ENCODE assay signal across 8 mouse cellular contexts in the genomic region with DNA sequence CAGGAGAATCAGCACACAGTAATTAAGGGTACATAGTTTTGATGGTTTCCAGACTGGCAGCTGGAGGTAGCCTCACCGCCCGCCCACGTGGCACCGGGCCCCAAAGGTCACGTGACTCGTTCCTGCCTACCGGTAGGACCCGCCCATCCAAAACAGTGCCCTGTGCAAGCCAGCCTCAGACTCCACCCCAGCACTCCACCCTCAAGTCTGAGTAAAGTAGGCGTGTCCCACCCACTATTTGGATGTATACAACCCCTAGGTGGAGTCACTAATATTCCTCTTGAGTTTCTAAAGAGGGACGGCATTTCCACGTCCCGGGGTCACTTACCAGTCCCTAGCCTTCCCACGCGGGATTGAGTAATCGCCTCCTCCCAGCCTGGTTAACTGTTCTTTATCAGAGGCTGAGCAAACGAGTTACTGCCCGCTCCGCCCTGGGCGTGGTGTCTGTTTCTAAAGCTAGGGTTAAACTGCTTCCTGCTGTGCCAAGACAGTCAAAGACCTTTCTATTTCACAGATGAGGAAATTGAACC. TPM values are rescaled to one million over a fixed set of nuclear protein-coding genes. Genes with fewer than 3 reads are reported as not detected.
DNase-seq lines count a peak whose midpoint lies in the region; ATAC-seq and TF ChIP-seq lines count a peak whose summit lies in the region.

No protein-coding gene starts in this region.

- H3K36me3 ChIP-seq in C2C12 (ENCODE audit: control insufficient read depth, insufficient read depth) = no peaks in the 10 kb centered on the region
- no peaks in the 10 kb centered on the region; the same call in 1 of the 2 replicates for H3K36me3 ChIP-seq in heart, embryonic 16.5 days (ENCODE audit: control insufficient read depth, insufficient read depth)

- no peaks in the 10 kb centered on the region for H3K27me3 ChIP-seq in C2C12 (ENCODE audit: control insufficient read depth, insufficient read depth, insufficient read length)
- H3K27me3 ChIP-seq in heart, embryonic 16.5 days (ENCODE audit: control insufficient read depth, insufficient read depth, low read length) = no peaks in the 10 kb centered on the region; the same call in 1 of the 2 replicates

- DNase-seq in adrenal gland, adult 18-20 months (ENCODE audit: low spot score in 2 of 2) = peak; percentile 75 to 77
- peak; percentile 96 to 98 for DNase-seq in kidney, postnatal 25 days
- peak; percentile 84 to 91 for DNase-seq in spleen, adult 18-20 months

- WGBS in heart, embryonic 16.5 days = 2% methylated on average over 19 of the region's 19 CpGs

- H3K4me2 ChIP-seq in heart, embryonic 16.5 days (ENCODE audit: low read depth, low read length) = peak overlapping the region; percentile 98

- H3K9me3 ChIP-seq in heart, embryonic 16.5 days (replicated peaks; ENCODE audit: control insufficient read depth, low read length) = no peaks in the 10 kb centered on the region

- H3K79me3 ChIP-seq in C2C12 (ENCODE audit: low read depth) = no peaks in the 10 kb centered on the region

- H3K4me3 ChIP-seq in C2C12 (ENCODE audit: insufficient read depth, poor library complexity, severe bottlenecking) = peak overlapping the region; percentile 42
- peak overlapping the region; percentile 59 for H3K4me3 ChIP-seq in heart, embryonic 16.5 days (ENCODE audit: low read length)

- H3K27ac ChIP-seq in heart, embryonic 16.5 days (ENCODE audit: low read length) = peak overlapping the region; percentile 90

- no peak for TF ChIP-seq CTCF in C2C12 (IDR thresholded peaks at IDR 0.05; ENCODE audit: control insufficient read depth, insufficient read depth, insufficient read length)

- peak; percentile 59 for ATAC-seq in erythroid progenitor cell, adult 5-6 weeks (replicated peaks; ENCODE audit: low FRiP score, poor library complexity, severe bottlenecking)
- ATAC-seq in heart, embryonic 16.5 days (replicated peaks; ENCODE audit: extremely low read depth, insufficient read depth, low FRiP score) = peak; percentile 75
- peak; percentile 60 for ATAC-seq in megakaryocyte progenitor cell, adult 5-6 weeks (replicated peaks; ENCODE audit: poor library complexity)
- no peak for ATAC-seq in frontal cortex, adult (ENCODE audit: low TSS enrichment)

- H3K9ac ChIP-seq in heart, embryonic 16.5 days (ENCODE audit: low read length) = peak overlapping the region; percentile 76

- peaks cover 33% of the 10 kb centered on the region for H3K4me1 ChIP-seq in heart, embryonic 16.5 days (ENCODE audit: control insufficient read depth, insufficient read depth, low read length)

- no peaks in the 10 kb centered on the region for H3K79me2 ChIP-seq in C2C12 (ENCODE audit: control insufficient read depth, insufficient read depth)

- H3ac ChIP-seq in C2C12 (ENCODE audit: control insufficient read depth, insufficient read length, low read depth) = peak overlapping the region; percentile 64

TF ChIP-seq in C2C12, 6 proteins besides CTCF, POLR2A, EP300 and RAD21:
- TF ChIP-seq MAX (IDR thresholded peaks at IDR 0.05) = peak; percentile 91
- TF ChIP-seq FOSL1 (IDR thresholded peaks at IDR 0.05; ENCODE audit: insufficient read depth, low read length, poor library complexity, severe bottlenecking) = no peak
- peak; percentile 43 for TF ChIP-seq CEBPB (IDR thresholded peaks at IDR 0.05; ENCODE audit: low read depth)
- TF ChIP-seq MYOG (IDR thresholded peaks at IDR 0.05; ENCODE audit: control insufficient read depth, extremely low read depth, insufficient read length) = no peak
- TF ChIP-seq MYOD1 (IDR thresholded peaks at IDR 0.05; ENCODE audit: control insufficient read depth, insufficient read length, low read depth) = peak; percentile 7
- peak; percentile 93 for TF ChIP-seq USF1 (IDR thresholded peaks at IDR 0.05; ENCODE audit: low read depth)
TF ChIP-seq in C2C12: peak in this region for 4.

RNA-seq across cellular contexts. Expression of gene Tmc8, which starts 1.2 kb away (rescaled TPM):
- polyA plus RNA-seq in C2C12 (2012; fragmentation: generic; extraction: Trizol) = 0.09 TPM
- total RNA-seq in adrenal gland, adult 18-20 months (2021) = 1 to 10 TPM; 3.2 to 4.3 TPM
- 107 and 113 TPM in 2 replicates for total RNA-seq in erythroid progenitor cell, adult 5-6 weeks (2015; ENCODE audit: low replicate concordance)
- total RNA-seq in erythroid progenitor cell, adult 5-6 weeks (2017; ENCODE audit: low replicate concordance) = 60.6 and 72.4 TPM in 2 replicates
- polyA plus RNA-seq in heart, embryonic 16.5 days (2015; fragmentation: Nextera tagmentation; extraction: Ambion mirVana) = 4.1 and 6.0 TPM in 2 replicates
- total RNA-seq in megakaryocyte progenitor cell, adult 5-6 weeks (2015) = 2.1 and 3.1 TPM in 2 replicates
- total RNA-seq in megakaryocyte progenitor cell, adult 5-6 weeks (2017) = 2.0 and 2.1 TPM in 2 replicates

RNA-seq across cellular contexts. Expression of gene Tmc6, which starts 1.4 kb away (rescaled TPM):
- 23.2 TPM for polyA plus RNA-seq in C2C12 (2012; fragmentation: generic; extraction: Trizol)
- 10 to 100 TPM; 24.1 to 27.0 TPM for total RNA-seq in adrenal gland, adult 18-20 months (2021)
- 478 and 628 TPM in 2 replicates for total RNA-seq in erythroid progenitor cell, adult 5-6 weeks (2015; ENCODE audit: low replicate concordance)
- total RNA-seq in erythroid progenitor cell, adult 5-6 weeks (2017; ENCODE audit: low replicate concordance) = 151 and 353 TPM in 2 replicates
- polyA plus RNA-seq in heart, embryonic 16.5 days (2015; fragmentation: Nextera tagmentation; extraction: Ambion mirVana) = 28.4 and 30.8 TPM in 2 replicates
- total RNA-seq in megakaryocyte progenitor cell, adult 5-6 weeks (2015) = 34.0 and 50.6 TPM in 2 replicates
- 8.6 and 13.1 TPM in 2 replicates for total RNA-seq in megakaryocyte progenitor cell, adult 5-6 weeks (2017)

RNA-seq across cellular contexts. Expression of gene 6030468B19Rik, which starts 16.8 kb away (rescaled TPM):
- polyA plus RNA-seq in C2C12 (2012; fragmentation: generic; extraction: Trizol) = not detected
- total RNA-seq in adrenal gland, adult 18-20 months (2021) = not detected
- total RNA-seq in erythroid progenitor cell, adult 5-6 weeks (2015; ENCODE audit: low replicate concordance) = 82.6 and 84.3 TPM in 2 replicates
- total RNA-seq in erythroid progenitor cell, adult 5-6 weeks (2017; ENCODE audit: low replicate concordance) = 23.8 and 25.8 TPM in 2 replicates
- 0.32 and 0.39 TPM in 2 replicates for polyA plus RNA-seq in heart, embryonic 16.5 days (2015; fragmentation: Nextera tagmentation; extraction: Ambion mirVana)
- 0.37 and 0.76 TPM in 2 replicates for total RNA-seq in megakaryocyte progenitor cell, adult 5-6 weeks (2015)
- total RNA-seq in megakaryocyte progenitor cell, adult 5-6 weeks (2017) = not detected in 2 replicates

RNA-seq across cellular contexts. Expression of gene Gm20708, which starts 28.8 kb away (rescaled TPM):
- polyA plus RNA-seq in C2C12 (2012; fragmentation: generic; extraction: Trizol) = 0.16 TPM
- total RNA-seq in adrenal gland, adult 18-20 months (2021) = under 1 TPM in 1 of 2 experiments, not detected in 1; 0.80 TPM
- total RNA-seq in erythroid progenitor cell, adult 5-6 weeks (2015; ENCODE audit: low replicate concordance) = 72.1 and 80.7 TPM in 2 replicates
- total RNA-seq in erythroid progenitor cell, adult 5-6 weeks (2017; ENCODE audit: low replicate concordance) = 3.4 and 18.5 TPM in 2 replicates
- polyA plus RNA-seq in heart, embryonic 16.5 days (2015; fragmentation: Nextera tagmentation; extraction: Ambion mirVana) = 0.92 and 2.4 TPM in 2 replicates
- 2.2 and 2.5 TPM in 2 replicates for total RNA-seq in megakaryocyte progenitor cell, adult 5-6 weeks (2015)
- 0.92 TPM in 1 of 2 replicates, not detected in the other for total RNA-seq in megakaryocyte progenitor cell, adult 5-6 weeks (2017)

RNA-seq across cellular contexts. Expression of gene Syngr2, which starts 28.8 kb away (rescaled TPM):
- 65.3 TPM for polyA plus RNA-seq in C2C12 (2012; fragmentation: generic; extraction: Trizol)
- 100 to 1,000 TPM in 1 of 2 experiments, 10 to 100 TPM in 1; 65.4 to 101 TPM for total RNA-seq in adrenal gland, adult 18-20 months (2021)
- total RNA-seq in erythroid progenitor cell, adult 5-6 weeks (2015; ENCODE audit: low replicate concordance) = 65.4 and 86.5 TPM in 2 replicates
- total RNA-seq in erythroid progenitor cell, adult 5-6 weeks (2017; ENCODE audit: low replicate concordance) = 35.0 and 41.8 TPM in 2 replicates
- polyA plus RNA-seq in heart, embryonic 16.5 days (2015; fragmentation: Nextera tagmentation; extraction: Ambion mirVana) = 111 and 133 TPM in 2 replicates
- total RNA-seq in megakaryocyte progenitor cell, adult 5-6 weeks (2015) = 223 and 243 TPM in 2 replicates
- total RNA-seq in megakaryocyte progenitor cell, adult 5-6 weeks (2017) = 154 and 164 TPM in 2 replicates

Comparison
In these comparisons a context has a peak if more than half of its experiments do, and no peak if none do; other contexts are left out.
1. RNA of gene Tmc8, which starts 1.2 kb away (total RNA-seq): 60.6 to 113 TPM in erythroid progenitor cell, adult 5-6 weeks; 3.2 to 4.3 TPM in adrenal gland, adult 18-20 months and 2.0 to 3.1 TPM in megakaryocyte progenitor cell, adult 5-6 weeks; every median in the first group is over 10 times any median in the second.
2. RNA of gene 6030468B19Rik, which starts 16.8 kb away (total RNA-seq): 23.8 to 84.3 TPM in erythroid progenitor cell, adult 5-6 weeks; 0.37 to 0.76 TPM in megakaryocyte progenitor cell, adult 5-6 weeks and not detected in adrenal gland, adult 18-20 months; every median in the first group is over 10 times any median in the second.
3. Peak in every context shown above with its lines, with median percentiles within 50 percentile points of each other: DNase-seq.